Comparison of ENCODE assay signal across 23 mouse cellular contexts in genomic region chr11:69816520-69816919, GRCm38 (mm10). TPM values are rescaled to one million over a fixed set of nuclear protein-coding genes. Genes with fewer than 3 reads are reported as not detected.
"Had no signal": no experiment of that assay in that cellular context is flagged by ENCODE, and none has a peak within 500 bp of the region (broad histone marks: within the 10 kb centered on the region; RNA-seq: fewer than 3 reads in every experiment).

No protein-coding gene starts in this region.

- H3K27me3 ChIP-seq: midbrain, embryonic 13.5 days; midbrain, embryonic 15.5 days; neural tube, embryonic 13.5 days; neural tube, embryonic 15.5 days; stomach, embryonic 15.5 days had no signal

- H3K4me1 ChIP-seq: midbrain, embryonic 10.5 days; midbrain, embryonic 13.5 days; midbrain, embryonic 15.5 days; neural tube, embryonic 13.5 days; neural tube, embryonic 15.5 days; stomach, embryonic 15.5 days had no signal

- H3K9me3 ChIP-seq: midbrain, embryonic 15.5 days; stomach, embryonic 15.5 days had no signal

- H3K27ac ChIP-seq: liver, embryonic 14.5 days; midbrain, embryonic 10.5 days; midbrain, embryonic 13.5 days; midbrain, embryonic 15.5 days; neural tube, embryonic 13.5 days; neural tube, embryonic 15.5 days; stomach, embryonic 15.5 days had no signal

- H3K9ac ChIP-seq: liver, embryonic 14.5 days; lung, embryonic 14.5 days; midbrain, embryonic 13.5 days; midbrain, embryonic 15.5 days; neural tube, embryonic 13.5 days; neural tube, embryonic 15.5 days; stomach, embryonic 15.5 days had no signal

- DNase-seq: lung, adult 18-20 months; lung, embryonic 14.5 days; lung, postnatal 10 days; lung, postnatal 4 days; retina, postnatal 1 day; right cerebral cortex, adult 18-20 months; right cerebral cortex, postnatal 25 days; thymus, adult 18-20 months; thymus, postnatal 14 days; thymus, postnatal 36 days had no signal

- H3K4me3 ChIP-seq: midbrain, embryonic 10.5 days; midbrain, embryonic 13.5 days; midbrain, embryonic 15.5 days; myocyte; neural tube, embryonic 13.5 days; neural tube, embryonic 15.5 days; stomach, embryonic 15.5 days had no signal

- H3K4me2 ChIP-seq: lung, embryonic 14.5 days; midbrain, embryonic 13.5 days; midbrain, embryonic 15.5 days; neural tube, embryonic 13.5 days; neural tube, embryonic 15.5 days; stomach, embryonic 15.5 days had no signal

- ATAC-seq: midbrain, embryonic 13.5 days; midbrain, embryonic 15.5 days had no signal

- H3K36me3 ChIP-seq: midbrain, embryonic 10.5 days; midbrain, embryonic 13.5 days; midbrain, embryonic 15.5 days; neural tube, embryonic 13.5 days; neural tube, embryonic 15.5 days; stomach, embryonic 15.5 days had no signal

RNA-seq across cellular contexts. Expression of gene Gm39566, which starts 1.4 kb away (rescaled TPM):
- polyA plus RNA-seq: liver, embryonic 14.5 days; liver, embryonic 16.5 days; lung, embryonic 14.5 days; lung, embryonic 16.5 days; midbrain, embryonic 10.5 days; midbrain, embryonic 13.5 days; midbrain, embryonic 15.5 days; neural tube, embryonic 11.5 days; neural tube, embryonic 13.5 days; neural tube, embryonic 15.5 days; spleen, adult 2 months; stomach, embryonic 15.5 days; thymus, postnatal 0 days had no signal

RNA-seq across cellular contexts. Expression of gene Spem2, which starts 1.7 kb away (rescaled TPM):
- polyA plus RNA-seq: liver, embryonic 14.5 days; liver, embryonic 16.5 days; lung, embryonic 14.5 days; lung, embryonic 16.5 days; midbrain, embryonic 10.5 days; midbrain, embryonic 13.5 days; midbrain, embryonic 15.5 days; myocyte; neural tube, embryonic 11.5 days; neural tube, embryonic 13.5 days; neural tube, embryonic 15.5 days; spleen, adult 2 months; stomach, embryonic 15.5 days; thymus, postnatal 0 days had no signal

RNA-seq across cellular contexts. Expression of gene Spem1, which starts 5.5 kb away (rescaled TPM):
- polyA plus RNA-seq: liver, embryonic 14.5 days; liver, embryonic 16.5 days; lung, embryonic 14.5 days; lung, embryonic 16.5 days; neural tube, embryonic 11.5 days; spleen, adult 2 months; stomach, embryonic 15.5 days; thymus, postnatal 0 days had no signal
